Mouse (Mus musculus) bone marrow, adult 2 months (tissue): Measurements from ENCODE around the gene C530008M17Rik. TPM values are rescaled to one million over a fixed set of nuclear protein-coding genes. Genes with fewer than 3 reads are reported as not detected.

Experiments
- H3K27ac ChIP-seq: fragments of 200-500 bp; 2 replicates; pipeline ENCODE4 v1.5.1; 2012; ENCODE audit warnings: low read depth, mild to moderate bottlenecking, control low read depth, inconsistent platforms, low read length; ENCODE audit not compliant: control insufficient read depth, poor library complexity, insufficient read depth
- H3K4me1 ChIP-seq: fragments of 200-500 bp; 2 replicates; pipeline ENCODE4 v1.6.1; 2011; ENCODE audit warnings: low read length; ENCODE audit not compliant: control insufficient read depth, insufficient read depth
- H3K4me3 ChIP-seq: fragments of 200-500 bp; replicated peaks from 2 replicates; pipeline ENCODE3; 2011; ENCODE audit warnings: mild to moderate bottlenecking, low read depth, low read length, control low read depth; ENCODE audit not compliant: control insufficient read depth
- CTCF ChIP-seq: fragments of 200-500 bp; IDR thresholded peaks from 2 replicates; pipeline ENCODE4 v1.5.1; 2011; ENCODE audit warnings: low read length, control low read depth; ENCODE audit not compliant: control insufficient read depth, insufficient read depth
- POLR2A ChIP-seq: fragments of 200-500 bp; IDR thresholded peaks from 2 replicates; pipeline ENCODE4 v1.6.1; 2011; ENCODE audit warnings: low read depth, mild to moderate bottlenecking, control low read depth, low read length, borderline replicate concordance; ENCODE audit not compliant: control insufficient read depth
- WGBS: fragments of 180-500 bp; shearing (Covaris S2); methylation state at CpG from one replicate; pipeline ENCODE4 v1.1.7; 2018; 5-methylcytosine and 5-hydroxymethylcytosine counted together
- polyA plus RNA-seq: library from polyadenylated mRNA; stranded (reverse); fragments of >200 nt; gene quantifications from 2 replicates; pipeline ENCODE4 v1.2.4, GENCODE M21; 2011; ENCODE audit warnings: low replicate concordance; ENCODE audit not compliant: missing spikeins, insufficient read depth, insufficient read length

The C530008M17Rik gene
- polyA plus RNA-seq, 1 experiment, result 31.0 TPM

DNA sequence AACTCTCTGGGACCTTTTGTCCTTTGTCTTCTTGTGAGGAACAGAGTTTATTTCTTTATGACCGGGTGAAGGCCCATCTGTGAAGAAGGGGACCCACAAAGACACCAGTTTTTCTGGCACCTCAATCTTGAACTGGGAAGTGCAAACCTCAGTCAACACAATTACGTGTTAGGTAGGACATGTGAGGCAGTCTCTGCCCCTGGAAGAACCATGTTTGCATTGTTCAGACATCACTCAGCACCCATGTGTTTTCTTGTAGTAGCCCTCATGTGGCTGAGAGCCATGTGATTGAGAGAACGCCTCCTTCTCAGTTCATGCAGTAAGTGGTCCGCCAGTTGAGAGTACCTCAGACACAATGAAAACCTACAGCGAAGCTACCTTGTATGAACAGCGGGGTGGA is 136.4 kb downstream of the C530008M17Rik start:
- no peak overlapping the region for H3K4me3 ChIP-seq
- no peaks in the 10 kb centered on the region for H3K4me1 ChIP-seq
- no peak overlapping the region for H3K27ac ChIP-seq
- 93% methylated on average over 6 of the region's 6 CpGs for WGBS
- TF ChIP-seq CTCF, result no peak
- no peak for TF ChIP-seq POLR2A

DNA sequence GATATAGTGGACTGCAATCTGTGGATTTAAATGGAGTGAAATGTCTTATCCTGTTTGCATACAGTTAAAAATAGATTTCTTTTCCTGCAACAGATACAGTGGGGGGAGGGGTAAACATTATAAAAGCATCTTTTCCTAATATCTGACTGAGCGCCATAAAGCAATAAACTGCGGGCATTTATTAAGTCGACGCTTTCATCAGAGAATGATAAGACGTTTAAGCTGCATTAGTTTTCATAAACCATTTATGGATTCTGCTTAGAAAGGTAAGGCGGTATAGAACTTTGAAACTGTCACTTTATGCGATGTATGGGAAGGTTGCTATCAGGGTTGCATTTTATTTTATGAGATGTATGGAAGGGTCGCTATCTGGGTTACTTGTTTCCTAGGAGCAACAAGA is 141.7 kb downstream of the C530008M17Rik start:
- no peak overlapping the region for H3K4me3 ChIP-seq

DNA sequence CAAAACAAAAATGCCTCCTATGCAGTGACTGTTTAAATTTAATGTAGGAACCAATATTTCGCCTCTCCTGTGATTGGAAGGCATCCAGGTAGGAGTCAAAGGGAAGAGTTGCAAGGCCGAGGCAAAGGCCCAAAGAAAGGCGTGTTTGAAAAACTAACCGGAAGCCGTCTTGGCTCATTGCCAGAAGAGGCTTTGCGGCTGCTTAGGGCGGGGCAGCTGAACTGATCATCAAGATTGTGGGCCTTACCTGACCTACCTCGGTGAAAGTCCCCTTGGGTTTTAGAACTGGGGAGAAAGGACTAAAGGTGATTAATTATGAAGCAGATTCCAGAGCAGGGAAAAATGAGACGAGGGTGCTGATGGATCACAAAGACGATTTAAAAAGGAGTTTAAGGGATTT is 143.2 kb downstream of the C530008M17Rik start:
- Histone ChIP-seq H3K27ac (no peak overlapping the region), H3K4me1 (no peaks in the 10 kb centered on the region), H3K4me3 (no peak overlapping the region)
- no peak for TF ChIP-seq POLR2A
- TF ChIP-seq CTCF, result no peak
- WGBS, result 65% methylated on average over 10 of the region's 10 CpGs

More for the DNA sequence above, 141.7 kb downstream of the C530008M17Rik start:
- Histone ChIP-seq H3K27ac (no peak overlapping the region), H3K4me1 (no peaks in the 10 kb centered on the region)
- WGBS, result 95% methylated on average over 8 of the region's 8 CpGs
- TF ChIP-seq POLR2A (no peak), CTCF (no peak)

DNA sequence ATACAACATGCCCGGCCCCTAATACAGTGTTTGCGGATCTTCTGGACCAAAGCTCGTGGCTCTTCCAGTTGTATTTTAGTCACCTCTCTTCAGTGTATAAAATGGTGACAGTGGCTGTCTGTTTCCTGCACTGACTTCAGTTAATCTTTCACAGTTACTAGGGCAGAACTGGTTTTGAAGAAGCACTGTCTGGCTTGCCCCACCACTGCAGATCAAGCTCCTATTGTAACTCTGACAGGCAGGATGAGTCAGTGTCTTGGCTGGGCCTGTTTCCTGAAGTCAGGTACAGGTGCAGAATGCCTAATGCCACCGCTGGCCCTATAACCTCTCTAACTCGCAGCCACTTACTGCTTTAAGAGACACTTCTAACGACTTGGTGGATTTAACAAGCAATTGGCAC is 152.7 kb downstream of the C530008M17Rik start:
- WGBS, result 88% methylated on average over 6 of the region's 6 CpGs
- TF ChIP-seq CTCF (no peak), POLR2A (no peak)
- Histone ChIP-seq H3K27ac (no peak overlapping the region), H3K4me3 (no peak overlapping the region), H3K4me1 (no peaks in the 10 kb centered on the region)

DNA sequence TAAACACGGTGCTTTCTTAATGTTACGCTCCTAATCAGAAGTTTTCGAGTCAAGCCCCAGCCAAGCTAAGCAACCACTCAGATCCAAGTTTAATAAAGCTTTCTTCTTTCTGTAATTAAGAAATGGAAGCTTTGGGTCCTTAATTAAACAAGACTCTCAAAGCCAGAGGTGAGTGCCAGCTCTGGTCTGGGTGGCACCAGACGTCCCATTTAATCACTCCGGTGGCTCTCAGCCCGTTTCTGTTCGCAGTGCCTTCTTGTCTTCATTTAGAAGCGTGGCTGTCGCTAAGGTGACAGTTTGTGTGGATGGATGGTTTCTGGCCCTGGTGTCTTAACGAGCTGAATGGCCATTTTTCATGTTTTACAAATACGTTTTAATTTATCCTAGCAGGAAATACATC is 158.7 kb downstream of the C530008M17Rik start:
- Histone ChIP-seq H3K4me3 (no peak overlapping the region), H3K27ac (no peak overlapping the region), H3K4me1 (no peaks in the 10 kb centered on the region; the same call in 1 of the 2 replicates)
- no peak for TF ChIP-seq POLR2A
- 87% methylated on average over 11 of the region's 11 CpGs for WGBS

DNA sequence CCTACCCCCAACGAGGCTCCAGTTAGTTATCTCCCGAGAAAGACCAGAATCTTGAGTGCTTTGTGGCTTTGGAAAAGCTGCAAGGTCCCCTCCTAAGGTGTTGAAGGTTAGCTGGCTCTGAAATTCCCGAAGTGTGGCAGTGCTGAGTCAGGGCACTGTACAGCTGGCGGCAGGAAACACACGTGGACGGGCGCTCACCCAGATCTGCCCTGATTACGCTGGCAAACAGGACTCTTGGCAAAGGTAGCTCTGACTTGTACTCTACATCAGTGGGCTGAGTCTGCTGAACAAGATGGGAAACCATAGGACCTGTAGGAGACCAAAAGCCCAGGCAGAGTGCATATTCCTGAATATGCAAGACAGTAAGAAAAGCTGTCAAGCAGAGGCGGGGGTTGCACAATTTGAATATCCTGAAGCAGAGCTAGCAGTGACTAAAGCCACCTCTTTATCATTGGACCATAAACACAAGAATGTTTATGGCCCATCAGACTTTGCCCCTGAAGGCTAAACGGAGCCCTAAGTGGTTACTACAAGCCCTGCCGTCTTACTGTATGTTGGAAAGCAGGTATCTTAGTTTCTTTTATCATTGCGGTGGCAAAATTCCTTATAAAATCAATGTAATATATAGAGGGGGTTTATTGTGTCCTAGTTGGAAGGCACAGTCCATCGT is 159.6 kb downstream of the C530008M17Rik start:
- no peak for TF ChIP-seq POLR2A
- TF ChIP-seq CTCF, result no peak
- WGBS, result 57% methylated on average over 13 of the region's 13 CpGs
- no peak overlapping the region for H3K27ac ChIP-seq
- H3K4me3 ChIP-seq, result no peak overlapping the region
- H3K4me1 ChIP-seq, result no peaks in the 10 kb centered on the region; the same call in 1 of the 2 replicates

DNA sequence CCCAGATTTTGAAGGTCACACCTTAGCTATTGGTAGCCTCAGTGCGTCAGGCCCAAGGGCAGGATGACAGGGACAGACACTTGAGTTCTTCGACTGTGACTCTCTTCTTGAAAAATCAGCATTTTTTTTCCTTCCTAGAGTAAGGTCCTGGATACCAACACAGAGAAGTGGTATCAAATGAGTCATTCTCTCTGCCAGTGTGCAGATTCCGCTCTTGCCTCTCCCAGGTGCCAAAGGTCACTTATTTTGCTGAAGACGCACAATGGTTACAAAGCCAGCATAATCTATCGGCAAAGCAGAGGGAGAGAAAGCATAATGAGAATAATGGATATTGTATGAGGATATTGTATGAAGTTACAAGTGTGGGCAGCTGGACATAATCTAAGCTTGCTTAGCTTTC is 160.4 kb downstream of the C530008M17Rik start:
- 85% methylated on average over 5 of the region's 5 CpGs for WGBS
- TF ChIP-seq POLR2A (no peak), CTCF (no peak)
- Histone ChIP-seq H3K4me1 (no peaks in the 10 kb centered on the region; the same call in 1 of the 2 replicates), H3K27ac (no peak overlapping the region), H3K4me3 (no peak overlapping the region)

DNA sequence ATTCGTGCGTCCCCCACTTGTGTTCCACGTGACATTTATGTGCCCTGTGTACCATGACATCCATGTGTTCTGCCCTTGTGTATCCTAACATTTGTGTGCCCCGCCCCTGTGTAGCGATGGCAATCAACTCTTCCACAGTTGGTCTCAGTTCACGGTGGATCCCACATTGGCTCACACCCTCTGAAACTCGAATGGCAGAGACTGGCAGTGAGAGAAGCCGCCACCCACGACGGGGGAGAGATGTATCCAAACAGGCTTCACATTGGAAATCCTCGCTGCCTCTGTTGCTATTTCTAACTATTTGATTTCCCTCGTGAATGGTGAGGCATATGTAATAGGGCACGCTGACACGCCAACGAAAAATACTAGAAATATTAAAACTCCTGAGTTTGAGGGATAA is 161.4 kb downstream of the C530008M17Rik start:
- TF ChIP-seq CTCF, result no peak
- no peak for TF ChIP-seq POLR2A
- WGBS, result 87% methylated on average over 15 of the region's 15 CpGs
- no peak overlapping the region for H3K27ac ChIP-seq
- no peak overlapping the region for H3K4me3 ChIP-seq
- no peaks in the 10 kb centered on the region; the same call in 1 of the 2 replicates for H3K4me1 ChIP-seq

DNA sequence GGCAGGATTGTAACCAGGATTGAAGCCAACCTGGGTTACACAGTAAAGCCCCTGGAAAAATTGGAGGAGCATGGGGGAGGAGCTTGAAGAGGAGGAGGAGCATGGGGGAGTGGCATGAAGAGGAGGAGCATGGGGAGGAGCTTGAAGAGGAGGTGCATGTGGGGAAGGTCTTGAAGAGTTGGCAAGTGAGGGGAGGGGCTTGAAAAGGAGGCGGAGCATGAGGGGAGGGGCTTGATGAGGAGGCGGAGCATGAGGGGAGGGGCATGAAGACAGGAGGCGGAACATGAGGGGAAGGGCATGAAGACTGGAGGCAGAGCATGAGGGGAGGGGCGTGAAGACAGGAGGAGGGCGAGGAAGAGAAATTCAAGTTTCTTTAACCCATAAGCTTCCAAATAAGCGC is 162.5 kb downstream of the C530008M17Rik start:
- WGBS, result 85% methylated on average over 6 of the region's 6 CpGs
- no peak overlapping the region for H3K4me3 ChIP-seq
- no peaks in the 10 kb centered on the region; the same call in 1 of the 2 replicates for H3K4me1 ChIP-seq
- H3K27ac ChIP-seq, result no peak overlapping the region
- TF ChIP-seq CTCF, result no peak
- no peak for TF ChIP-seq POLR2A
